Mouse (Mus musculus) midbrain, postnatal 0 days (tissue): ENCODE data around the gene Cep295. TPM values are rescaled to one million over a fixed set of nuclear protein-coding genes. Genes with fewer than 3 reads are reported as not detected.

Experiments
- ATAC-seq: fragments of 200-750 bp; cut with Nextera tagmentation; 2 replicates; pipeline ENCODE4 v1.8.0; 2017; ENCODE audit warnings: moderate number of reproducible peaks, mild to moderate bottlenecking, moderate TSS enrichment, moderate library complexity; ENCODE audit not compliant: low FRiP score
- DNase-seq: peaks from one replicate; pipeline ENCODE4 v3.0.0-alpha.2; 2015; ENCODE audit warnings: low spot score
- H3K27ac ChIP-seq: fragments of 300-500 bp; sonication (generic); 2 replicates; pipeline ENCODE4 v1.5.1; 2014; ENCODE audit warnings: low read depth, mild to moderate bottlenecking, low read length, mixed read lengths
- H3K27me3 ChIP-seq: fragments of 300-500 bp; sonication (generic); 2 replicates; pipeline ENCODE4 v1.6.1; 2014; ENCODE audit warnings: low read length, control low read depth, mixed read lengths; ENCODE audit not compliant: insufficient read depth
- H3K36me3 ChIP-seq: fragments of 300-500 bp; sonication (generic); 2 replicates; pipeline ENCODE4 v1.6.1; 2014; ENCODE audit warnings: low read length, control low read depth, mixed read lengths; ENCODE audit not compliant: insufficient read depth
- H3K4me1 ChIP-seq: fragments of 300-500 bp; sonication (generic); 2 replicates; pipeline ENCODE4 v1.6.1; 2014; ENCODE audit warnings: mild to moderate bottlenecking, control low read depth, antibody characterized with exemption, low read length, mixed read lengths; ENCODE audit not compliant: insufficient read depth
- H3K4me2 ChIP-seq: fragments of 300-500 bp; sonication (generic); 2 replicates; pipeline ENCODE4 v1.6.1; 2014; ENCODE audit warnings: low read depth, mild to moderate bottlenecking, low read length, mixed read lengths; ENCODE audit not compliant: poor library complexity, severe bottlenecking
- H3K4me3 ChIP-seq: fragments of 300-500 bp; sonication (generic); 2 replicates; pipeline ENCODE4 v1.5.1; 2014; ENCODE audit warnings: low read depth, mild to moderate bottlenecking, low read length, moderate library complexity
- H3K9ac ChIP-seq: fragments of 300-500 bp; sonication (generic); replicated peaks from 2 replicates; pipeline ENCODE4 v1.6.1; 2014; ENCODE audit warnings: mild to moderate bottlenecking, low read length, moderate library complexity, mixed read lengths; ENCODE audit not compliant: poor library complexity, severe bottlenecking
- H3K9me3 ChIP-seq: fragments of 300-500 bp; sonication (generic); 2 replicates; pipeline ENCODE4 v1.6.1; 2016; ENCODE audit warnings: low read length, control low read depth
- CTCF ChIP-seq: IDR thresholded peaks from 2 replicates; pipeline ENCODE4 v1.5.1; 2016; ENCODE audit warnings: antibody characterized with exemption, mild to moderate bottlenecking
- WGBS: fragments of 180-500 bp; shearing (Covaris S2); extraction: QIAGEN DNeasy Blood & Tissue Kit; methylation state at CpG from one replicate; pipeline ENCODE4 v1.1.7; 2014; 5-methylcytosine and 5-hydroxymethylcytosine counted together
- polyA plus RNA-seq: library from polyadenylated mRNA; unstranded; fragments of >200 nt; fragmentation: Nextera tagmentation; extraction: Ambion mirVana; gene quantifications from 2 replicates; pipeline ENCODE4 v1.2.1, GENCODE M21; 2015
- total RNA-seq: library from RNA; depleted of rRNA; stranded (reverse); fragments of >200 nt; gene quantifications from 2 replicates; pipeline ENCODE4 v1.2.3, GENCODE M21; 2014

The Cep295 gene
- total and polyA plus RNA-seq, 2 experiments from 2014 or later, result 11.2 to 17.8 TPM

- no peaks in the 10 kb centered on the region for H3K27me3 ChIP-seq
- no peak overlapping the region for H3K4me2 ChIP-seq
- no peak overlapping the region for H3K9ac ChIP-seq
- no peaks in the 10 kb centered on the region for H3K9me3 ChIP-seq
- H3K4me1 ChIP-seq, result no peaks in the 10 kb centered on the region
- no peak overlapping the region for H3K4me3 ChIP-seq
- DNase-seq (no peak), ATAC-seq (no peak)
- 92% methylated on average over 6 of the region's 6 CpGs for WGBS
- no peak for TF ChIP-seq CTCF
- peaks cover 10% of the 10 kb centered on the region; the same call in 1 of the 2 replicates for H3K36me3 ChIP-seq
- no peak overlapping the region for H3K27ac ChIP-seq
These were observed 68.3 kb downstream of the Cep295 start for GRCm38 (mm10) chr9:15289251-15289650.

GRCm38 (mm10) chr9:15288402-15288801, 69.2 kb downstream of the Cep295 start:
- no peak for DNase-seq
- H3K4me3 ChIP-seq, result no peak overlapping the region
- no peak for ATAC-seq
- no peaks in the 10 kb centered on the region for H3K9me3 ChIP-seq
- peaks cover 10% of the 10 kb centered on the region; the same call in 1 of the 2 replicates for H3K36me3 ChIP-seq
- no peak overlapping the region for H3K9ac ChIP-seq
- no peak for TF ChIP-seq CTCF
- no peak overlapping the region for H3K27ac ChIP-seq
- 86% methylated on average over 3 of the region's 3 CpGs for WGBS
- no peaks in the 10 kb centered on the region for H3K4me1 ChIP-seq
- H3K4me2 ChIP-seq, result no peak overlapping the region
- H3K27me3 ChIP-seq, result no peaks in the 10 kb centered on the region

GRCm38 (mm10) chr9:15287846-15288245, 69.7 kb downstream of the Cep295 start:
- ATAC-seq (no peak), DNase-seq (no peak)
- Histone ChIP-seq H3K9me3 (no peaks in the 10 kb centered on the region), H3K27me3 (no peaks in the 10 kb centered on the region), H3K4me2 (no peak overlapping the region), H3K4me3 (no peak overlapping the region), H3K9ac (no peak overlapping the region), H3K27ac (no peak overlapping the region), H3K4me1 (no peaks in the 10 kb centered on the region), H3K36me3 (peaks cover 10% of the 10 kb centered on the region; the same call in 1 of the 2 replicates)
- WGBS, result 59% methylated on average over 6 of the region's 6 CpGs
- no peak for TF ChIP-seq CTCF

GRCm38 (mm10) chr9:15285443-15285842, 72.1 kb downstream of the Cep295 start:
- ATAC-seq (no peak), DNase-seq (no peak)
- WGBS, result 64% methylated on average over 3 of the region's 3 CpGs
- Histone ChIP-seq H3K4me3 (no peak overlapping the region), H3K36me3 (peaks cover 8% of the 10 kb centered on the region; the same call in 1 of the 2 replicates), H3K9ac (no peak overlapping the region), H3K4me1 (peaks cover 3% of the 10 kb centered on the region), H3K27ac (no peak overlapping the region), H3K4me2 (no peak overlapping the region), H3K9me3 (no peaks in the 10 kb centered on the region), H3K27me3 (no peaks in the 10 kb centered on the region)
- 0 out of 2 replicates have a peak, but pooled peaks have one; percentile 24 for TF ChIP-seq CTCF

- Histone ChIP-seq H3K27ac (peak overlapping the region; percentile 86), H3K4me2 (peak overlapping the region; percentile 69)
- no peak; the same call in 1 of the 2 replicates for ATAC-seq
These were observed 77.1 kb downstream of the Cep295 start for GRCm38 (mm10) chr9:15280491-15280879.

GRCm38 (mm10) chr9:15279649-15280490, 77.7 kb downstream of the Cep295 start, which contains the start of gene Med17:
Med17 (minus strand) TSS chr9:15279931.
- no peaks in the 10 kb centered on the region for H3K9me3 ChIP-seq
- ATAC-seq (peak; percentile 99), DNase-seq (peak; percentile 98)
- no peak for TF ChIP-seq CTCF
- peak within 1 kb of the TSS; percentile 69 for H3K4me2 ChIP-seq
- H3K27me3 ChIP-seq, result no peaks in the 10 kb centered on the region
- peak within 1 kb of the TSS; percentile 75 for H3K4me3 ChIP-seq
- WGBS, result 2% methylated on average over 57 of the region's 57 CpGs
- H3K36me3 ChIP-seq, result peaks cover 17% of the 10 kb centered on the region
- peak within 1 kb of the TSS; percentile 91 for H3K9ac ChIP-seq
- peak within 1 kb of the TSS; percentile 86 for H3K27ac ChIP-seq
- H3K4me1 ChIP-seq, result peaks cover 7% of the 10 kb centered on the region

More at GRCm38 (mm10) chr9:15280491-15280879, 77.1 kb downstream of the Cep295 start:
- peak overlapping the region; percentile 75 for H3K4me3 ChIP-seq
- 41% methylated on average over 5 of the region's 5 CpGs for WGBS
- peaks cover 11% of the 10 kb centered on the region for H3K36me3 ChIP-seq
- H3K27me3 ChIP-seq, result no peaks in the 10 kb centered on the region
- no peaks in the 10 kb centered on the region for H3K9me3 ChIP-seq
- H3K9ac ChIP-seq, result peak overlapping the region; percentile 91
- H3K4me1 ChIP-seq, result peaks cover 7% of the 10 kb centered on the region
- no peak for TF ChIP-seq CTCF
- DNase-seq, result no peak
